Comparison of ENCODE assay signal across 8 mouse cellular contexts in the genomic region with DNA sequence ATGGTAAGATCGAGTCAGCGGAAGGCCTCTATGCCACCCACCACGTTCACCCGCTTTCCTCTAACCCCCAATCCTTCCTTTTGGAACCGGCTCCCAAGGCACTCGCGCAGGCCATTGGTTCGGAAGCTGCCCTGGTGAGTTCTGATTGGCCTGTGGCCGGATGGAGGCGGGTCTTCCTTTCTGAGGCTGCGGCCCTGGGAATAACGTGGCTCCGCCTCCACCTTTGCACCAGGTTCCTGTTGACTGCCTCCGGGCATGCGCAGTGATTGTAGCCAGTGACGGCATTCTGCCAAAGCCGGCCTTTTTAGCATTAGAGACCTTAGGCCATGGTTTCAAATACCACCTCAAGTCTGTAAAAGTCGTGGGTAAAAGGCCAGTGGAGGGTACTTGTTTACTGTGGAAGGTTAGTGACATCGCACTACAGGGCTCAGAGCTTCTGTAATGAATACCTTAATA. TPM values are rescaled to one million over a fixed set of nuclear protein-coding genes. Genes with fewer than 3 reads are reported as not detected.
DNase-seq lines count a peak whose midpoint lies in the region; ATAC-seq lines count a peak whose summit lies in the region.

No protein-coding gene starts in this region.

- peak; percentile 93 for ATAC-seq in hindbrain, embryonic 15.5 days (ENCODE audit: low FRiP score, low read depth)

- peak overlapping the region; percentile 47 for H3K4me2 ChIP-seq in hindbrain, embryonic 15.5 days

- H3K4me1 ChIP-seq in hindbrain, embryonic 15.5 days (replicated peaks) = peaks cover 8% of the 10 kb centered on the region; the same call in 1 of the 2 replicates

- H3K9ac ChIP-seq in hindbrain, embryonic 15.5 days = no peak overlapping the region

- H3K36me3 ChIP-seq in hindbrain, embryonic 15.5 days = no peaks in the 10 kb centered on the region

- H3K27ac ChIP-seq in hindbrain, embryonic 15.5 days (replicated peaks) = peak overlapping the region; percentile 73

- H3K27me3 ChIP-seq in hindbrain, embryonic 15.5 days = no peaks in the 10 kb centered on the region

- H3K9me3 ChIP-seq in hindbrain, embryonic 15.5 days = no peaks in the 10 kb centered on the region

- DNase-seq in T-cell, adult 2 months (ENCODE audit: low spot score) = peak; percentile 96
- DNase-seq in cerebellum, postnatal 36 days = peak; percentile 97 to 98
- DNase-seq in frontal cortex, postnatal 36 days (ENCODE audit: low spot score in 2 of 2) = peak; percentile 93 to 97
- peak; percentile 95 for DNase-seq in left cerebral cortex, adult 11 months (ENCODE audit: low spot score)
- peak; percentile 96 to 98 for DNase-seq in lung, postnatal 4 days
- DNase-seq in retina, postnatal 7 days (ENCODE audit: low read depth, low spot score) = peak; percentile 91
- DNase-seq in urinary bladder, adult 2 months (ENCODE audit: low spot score) = peak; percentile 77

- H3K4me3 ChIP-seq in hindbrain, embryonic 15.5 days = peak overlapping the region; percentile 30

- 20% methylated on average over 19 of the region's 19 CpGs for WGBS in hindbrain, embryonic 15.5 days

RNA-seq across cellular contexts. Expression of gene Was, which starts 6.5 kb away (rescaled TPM):
- 0.07 and 0.13 TPM in 2 replicates for polyA plus RNA-seq in hindbrain, embryonic 15.5 days (2015; fragmentation: Nextera tagmentation; extraction: Ambion mirVana)
- 3.8 and 3.9 TPM in 2 replicates for polyA plus RNA-seq in urinary bladder, adult 2 months (2012; rRNA removed)

RNA-seq across cellular contexts. Expression of gene Suv39h1, which starts 22.3 kb away (rescaled TPM):
- 40.5 and 40.6 TPM in 2 replicates for polyA plus RNA-seq in hindbrain, embryonic 15.5 days (2015; fragmentation: Nextera tagmentation; extraction: Ambion mirVana)
- 11.8 and 13.0 TPM in 2 replicates for polyA plus RNA-seq in urinary bladder, adult 2 months (2012; rRNA removed)

RNA-seq across cellular contexts. Expression of gene Wdr13, which starts 35.9 kb away (rescaled TPM):
- polyA plus RNA-seq in hindbrain, embryonic 15.5 days (2015; fragmentation: Nextera tagmentation; extraction: Ambion mirVana) = 60.2 and 65.5 TPM in 2 replicates
- 73.3 and 77.8 TPM in 2 replicates for polyA plus RNA-seq in urinary bladder, adult 2 months (2012; rRNA removed)

RNA-seq across cellular contexts. Expression of gene Rbm3, which starts 48.9 kb away (rescaled TPM):
- 289 and 303 TPM in 2 replicates for polyA plus RNA-seq in hindbrain, embryonic 15.5 days (2015; fragmentation: Nextera tagmentation; extraction: Ambion mirVana)
- 281 and 318 TPM in 2 replicates for polyA plus RNA-seq in urinary bladder, adult 2 months (2012; rRNA removed)

Comparison
In these comparisons a context has a peak if more than half of its experiments do, and no peak if none do; other contexts are left out.
1. Peak in every context shown above with its lines: DNase-seq, ATAC-seq, H3K4me3 ChIP-seq and H3K27ac ChIP-seq.